Mouse (Mus musculus): ENCODE results near the gene Ddx58. TPM values are rescaled to one million over a fixed set of nuclear protein-coding genes. Genes with fewer than 3 reads are reported as not detected.

The Ddx58 gene
- polyA plus RNA-seq, 1 experiment from 2014 or later = 7.5 TPM

- Histone ChIP-seq H3K4me3 (no peak overlapping the region), H3K9me3 (no peaks in the 10 kb centered on the region), H3K9ac (no peak overlapping the region), H3K27me3 (replicated peaks) (no peaks in the 10 kb centered on the region), H3K4me2 (no peak overlapping the region), H3K4me1 (peaks cover 16% of the 10 kb centered on the region), H3K36me3 (peaks cover under 1% of the 10 kb centered on the region), H3K27ac (replicated peaks) (no peak overlapping the region)
- WGBS = 84% methylated on average over 13 of the region's 13 CpGs
- ATAC-seq (ENCODE audit: extremely low read depth, insufficient number of reproducible peaks, low FRiP score, low TSS enrichment) = no peak
Observed at GRCm38 (mm10) chr4:40155467-40155999, 84.1 kb downstream of the Ddx58 start.

DNA sequence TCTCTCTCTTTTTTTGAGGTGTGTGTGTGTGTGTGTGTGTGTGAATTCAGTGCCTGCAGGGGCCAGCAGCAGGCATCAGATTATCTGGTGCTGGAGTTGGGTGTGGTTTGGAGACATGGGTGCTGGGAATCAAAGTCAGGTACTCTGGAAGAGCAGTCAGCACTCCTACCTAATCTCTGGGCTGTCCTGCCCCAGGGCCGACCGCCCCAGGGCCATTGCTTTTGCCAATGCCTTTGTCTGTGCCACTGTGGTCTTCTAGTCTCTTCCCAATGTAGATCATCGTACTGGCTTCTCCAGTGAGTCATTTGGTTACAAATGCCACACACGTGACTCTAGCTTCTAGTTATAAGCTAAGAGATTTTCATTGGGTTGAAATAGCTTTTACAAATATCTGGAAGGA, 84.9 kb downstream of the Ddx58 start:
- no peak overlapping the region for H3K9ac ChIP-seq
- no peak for ATAC-seq (ENCODE audit: extremely low read depth, insufficient number of reproducible peaks, low FRiP score, low TSS enrichment)
- 82% methylated on average over 4 of the region's 4 CpGs for WGBS

More for the DNA sequence above, 84.9 kb downstream of the Ddx58 start:
- H3K9me3 ChIP-seq = no peaks in the 10 kb centered on the region
- no peak overlapping the region for H3K4me2 ChIP-seq
- no peak overlapping the region for H3K27ac ChIP-seq (replicated peaks)
- H3K36me3 ChIP-seq = no peaks in the 10 kb centered on the region
- H3K4me1 ChIP-seq = peaks cover 16% of the 10 kb centered on the region
- no peaks in the 10 kb centered on the region for H3K27me3 ChIP-seq (replicated peaks)
- no peak overlapping the region for H3K4me3 ChIP-seq

Other genes with a start within 250 kb of the Ddx58 start
- 27.0 and 29.4 TPM in 2 replicates for gene Aco1, start 96.7 kb downstream of the Ddx58 start, polyA plus RNA-seq (2015; fragmentation: Nextera tagmentation; extraction: Ambion mirVana)
- 28.9 and 38.1 TPM in 2 replicates for gene Smim27, start 29.8 kb upstream of the Ddx58 start, polyA plus RNA-seq (2015; fragmentation: Nextera tagmentation; extraction: Ambion mirVana)
- gene Topors, start 30.0 kb upstream of the Ddx58 start, polyA plus RNA-seq (2015; fragmentation: Nextera tagmentation; extraction: Ambion mirVana) = 26.7 and 27.2 TPM in 2 replicates
- 469 and 539 TPM in 2 replicates for gene Ndufb6, start 39.6 kb upstream of the Ddx58 start, polyA plus RNA-seq (2015; fragmentation: Nextera tagmentation; extraction: Ambion mirVana)
- 1.3 and 1.4 TPM in 2 replicates for gene Tmem215, start 232.4 kb upstream of the Ddx58 start, polyA plus RNA-seq (2015; fragmentation: Nextera tagmentation; extraction: Ambion mirVana)